Mouse (Mus musculus) spleen, postnatal 10 days (tissue): ENCODE data around the gene Nubp2.

ENCODE experiments used
- DNase-seq, 2 experiments: peaks; one replicate each; pipeline ENCODE4 v3.0.0; 2021 to 2022; ENCODE audit warnings: low spot score in 2 of 2

Nubp2 gene

DNA sequence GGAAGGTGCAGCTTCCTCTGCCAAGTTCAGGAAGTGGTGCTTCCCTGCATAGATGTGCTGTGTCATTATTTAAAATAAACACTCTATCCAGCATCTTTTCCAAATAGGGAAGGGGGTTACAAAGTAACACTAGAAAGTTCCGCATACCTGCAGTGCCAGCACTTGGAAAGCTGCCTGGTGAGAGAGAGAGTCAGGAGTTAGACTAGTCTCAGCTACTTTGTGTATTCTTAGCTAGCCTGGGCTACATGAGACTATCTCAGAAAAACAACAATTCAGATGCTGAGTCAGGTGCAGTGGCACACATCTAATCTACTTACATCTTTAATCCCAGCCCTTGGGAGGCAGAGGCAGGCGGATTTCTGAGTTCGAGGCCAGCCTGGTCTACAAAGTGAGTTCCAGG, 24.4 kb downstream of the Nubp2 start:
- DNase-seq = no peak

- DNase-seq = peak; percentile 71 to 78
These were observed 26.1 kb downstream of the Nubp2 start for GRCm38 (mm10) chr17:24860076-24860475.

GRCm38 (mm10) chr17:24858967-24859366, 27.2 kb downstream of the Nubp2 start:
- DNase-seq = peak; percentile 74 to 86

- peak; percentile 55 to 65 for DNase-seq
These were observed 28.2 kb downstream of the Nubp2 start for GRCm38 (mm10) chr17:24857831-24858470.

GRCm38 (mm10) chr17:24856589-24856988, 29.6 kb downstream of the Nubp2 start:
- no peak for DNase-seq

DNA sequence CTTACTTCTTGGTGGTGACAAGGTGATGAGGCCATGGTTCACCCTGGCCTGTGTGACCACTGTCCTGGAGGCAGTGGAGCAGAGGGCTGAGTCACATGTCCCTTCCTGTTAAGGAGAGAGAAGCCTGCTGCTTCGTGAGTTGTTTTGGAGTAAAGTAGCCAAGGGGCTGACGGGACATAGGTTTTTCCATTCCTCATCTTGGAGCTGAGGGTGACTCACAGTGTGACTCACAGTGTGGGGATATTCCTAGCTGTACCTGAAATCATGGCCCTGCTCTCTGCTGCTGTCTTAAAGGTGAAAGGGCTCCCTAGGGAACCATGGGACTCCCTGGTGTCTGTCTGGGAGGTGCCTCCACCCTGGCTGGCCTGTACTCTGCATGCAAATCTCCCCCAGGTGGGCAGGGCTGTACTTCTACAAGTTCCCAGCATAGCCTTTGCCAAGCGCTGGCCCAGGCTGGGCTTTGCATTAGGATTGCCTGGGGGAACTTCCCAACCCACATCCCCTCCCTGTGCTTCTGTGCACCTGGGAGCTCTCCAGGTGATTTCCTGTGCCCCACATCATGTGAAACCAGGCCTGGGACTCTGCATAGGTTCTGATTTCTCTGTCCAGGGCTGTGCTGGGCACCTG, 30.2 kb downstream of the Nubp2 start:
- no peak for DNase-seq

DNA sequence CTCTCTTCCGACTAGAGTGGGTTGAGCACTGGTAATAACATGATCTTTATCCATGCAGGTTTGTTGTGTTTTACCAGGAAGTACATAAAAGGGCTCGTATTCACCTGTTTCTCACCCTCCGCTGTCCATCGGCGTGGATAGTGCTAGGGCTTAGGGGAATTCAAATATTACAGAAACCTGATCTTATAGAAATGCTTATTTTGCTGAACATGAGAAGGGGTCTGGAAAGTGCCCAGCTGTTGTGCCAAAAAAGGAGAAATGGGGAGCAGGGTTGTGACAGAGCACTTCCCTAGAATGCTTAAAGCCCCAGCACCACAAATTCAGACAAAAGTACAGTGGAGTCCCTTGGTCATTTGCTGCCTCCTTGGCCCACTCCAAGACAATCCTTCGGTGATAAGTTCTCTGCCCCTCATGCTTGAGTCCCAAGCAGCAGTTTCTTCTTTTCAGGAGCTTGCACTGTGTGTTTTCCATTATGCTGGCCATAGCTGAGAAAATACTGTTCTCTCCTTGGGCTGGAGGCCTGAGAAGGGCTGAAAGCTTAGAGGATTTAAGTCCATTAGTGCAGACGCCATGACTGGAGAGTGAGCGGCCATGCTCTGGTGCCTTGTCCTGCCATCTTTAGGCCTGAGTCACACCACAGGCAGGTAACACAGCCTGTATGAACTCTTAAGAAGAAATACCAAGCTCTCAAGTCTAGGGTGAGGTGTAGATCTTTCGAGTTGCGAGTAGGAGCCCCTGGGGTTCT, 34.6 kb downstream of the Nubp2 start:
- peak in 1 of 2 experiments; percentile 22 for DNase-seq

DNA sequence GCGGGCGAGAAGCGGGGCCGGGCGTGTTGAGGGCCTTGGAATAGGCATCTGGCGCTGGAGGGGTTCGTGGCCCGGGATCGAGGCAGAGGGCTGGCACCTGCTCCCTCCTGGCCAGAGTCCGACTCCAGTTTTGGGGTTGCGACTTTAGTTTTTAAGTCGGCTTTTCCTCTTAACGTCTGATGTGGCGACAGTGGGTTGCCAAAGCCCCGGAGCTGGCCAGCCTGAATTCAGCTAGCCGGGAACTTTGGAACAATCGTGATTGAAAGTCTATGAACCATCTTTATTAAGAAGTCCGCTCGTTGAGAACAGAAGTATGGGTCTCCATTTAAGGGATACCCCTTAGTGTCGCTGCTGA, 35.4 kb downstream of the Nubp2 start:
- DNase-seq = no peak

DNA sequence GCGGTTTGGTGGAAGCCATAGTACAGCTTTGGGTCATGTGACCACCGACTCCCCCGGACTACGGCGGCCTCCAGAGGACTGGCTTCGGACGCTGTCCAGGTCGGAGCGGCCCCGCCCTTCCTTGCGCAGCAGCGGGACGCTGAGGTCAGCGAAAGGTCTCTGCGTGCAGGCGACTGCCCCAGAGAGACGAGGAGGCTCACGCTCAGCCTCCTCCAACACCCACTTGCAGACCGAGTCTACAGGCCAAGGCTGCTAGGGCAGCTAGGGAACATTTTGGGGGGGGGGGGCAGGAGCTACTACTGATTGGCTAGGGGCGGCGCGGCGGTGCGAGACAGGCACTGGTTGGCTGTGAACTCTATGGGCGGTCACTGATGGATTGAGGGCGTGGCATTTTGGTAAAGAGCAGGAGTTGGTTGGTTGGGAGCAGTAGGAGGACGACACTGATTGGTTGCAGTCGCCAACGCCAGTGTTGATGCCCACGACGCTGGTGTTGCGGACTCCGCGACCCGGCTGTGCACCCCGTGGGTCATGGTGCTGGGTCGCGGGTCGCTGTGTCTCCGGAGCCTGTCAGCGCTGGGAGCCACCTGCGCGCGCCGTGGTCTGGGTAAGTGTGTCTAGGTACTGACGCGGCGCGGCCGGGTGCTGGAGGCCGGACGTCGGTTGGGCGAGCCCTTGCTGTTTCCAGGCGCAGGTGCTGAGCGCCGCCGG, 35.9 kb downstream of the Nubp2 start, which contains the start of gene Fahd1:
Gene Fahd1 (minus strand): TSS at position 300 of the 708 bp plus-strand sequence.
- DNase-seq = peak; percentile 96 to 97

GRCm38 (mm10) chr17:24849733-24850064, 36.5 kb downstream of the Nubp2 start:
- no peak for DNase-seq

DNA sequence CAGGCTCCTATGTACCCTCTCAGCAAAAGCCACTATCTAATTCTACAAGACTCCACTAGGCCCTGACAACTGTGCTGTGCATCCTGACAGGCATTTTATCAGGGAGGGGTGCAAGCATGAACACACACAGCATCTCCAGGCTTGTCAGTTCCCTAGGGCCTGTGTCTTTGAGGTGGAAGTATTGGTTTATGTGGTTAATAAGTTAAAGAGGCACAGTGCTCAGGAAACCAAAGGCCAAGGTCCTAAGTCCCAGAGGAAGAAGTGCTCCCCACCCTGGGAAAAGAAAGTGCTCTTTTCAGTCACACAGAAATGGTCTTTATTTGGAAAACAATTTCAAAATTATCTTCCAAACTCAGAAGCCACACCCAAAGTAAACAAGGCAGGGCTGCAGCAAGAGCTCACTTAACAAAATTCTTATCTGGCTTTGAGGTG, 37.5 kb downstream of the Nubp2 start:
- peak; percentile 42 to 57 for DNase-seq

DNA sequence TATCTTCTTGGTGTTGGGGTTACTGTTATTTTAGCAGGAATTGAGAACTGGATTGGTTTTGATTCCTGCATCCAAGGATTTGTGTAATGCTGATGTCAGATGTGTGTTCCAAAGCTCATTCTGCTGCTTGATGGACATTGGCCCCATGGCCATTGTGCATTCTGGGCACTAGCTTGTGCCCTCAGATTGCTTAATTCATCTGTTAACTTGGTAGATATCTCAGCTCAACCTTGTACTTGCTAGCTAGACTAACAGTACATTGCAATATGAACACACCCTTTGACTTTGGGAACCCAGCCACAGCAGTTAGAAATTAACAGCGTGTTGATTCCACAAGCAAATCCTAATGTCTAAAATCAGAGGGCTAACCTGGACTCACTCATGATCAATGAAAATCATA, 38.8 kb downstream of the Nubp2 start:
- no peak for DNase-seq

DNA sequence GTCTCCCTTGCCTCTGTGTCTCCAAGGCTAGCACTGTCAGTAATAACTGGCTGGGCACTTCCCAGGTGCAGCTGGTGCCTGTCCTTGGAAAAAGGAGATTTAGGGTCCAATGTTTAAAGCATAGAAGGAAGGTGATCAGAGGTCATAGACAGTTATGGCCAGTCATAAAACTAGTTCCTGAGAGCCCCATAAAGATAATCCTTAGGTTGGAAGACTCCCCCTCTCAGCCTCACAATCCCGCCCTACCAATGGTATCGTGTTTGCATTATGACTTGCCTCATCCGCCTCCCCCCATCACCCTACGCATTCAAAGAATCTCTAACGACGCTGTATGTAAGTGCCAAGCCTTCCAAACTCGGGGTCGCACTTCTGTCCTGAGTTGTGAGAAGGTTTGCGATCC, 41.6 kb downstream of the Nubp2 start:
- DNase-seq = no peak

- peak in 1 of 2 experiments; percentile 53 for DNase-seq
These were observed 43.5 kb downstream of the Nubp2 start for GRCm38 (mm10) chr17:24842631-24843030.

- peak; percentile 31 to 65 for DNase-seq
These were observed 45.0 kb downstream of the Nubp2 start for GRCm38 (mm10) chr17:24841133-24841532.

DNA sequence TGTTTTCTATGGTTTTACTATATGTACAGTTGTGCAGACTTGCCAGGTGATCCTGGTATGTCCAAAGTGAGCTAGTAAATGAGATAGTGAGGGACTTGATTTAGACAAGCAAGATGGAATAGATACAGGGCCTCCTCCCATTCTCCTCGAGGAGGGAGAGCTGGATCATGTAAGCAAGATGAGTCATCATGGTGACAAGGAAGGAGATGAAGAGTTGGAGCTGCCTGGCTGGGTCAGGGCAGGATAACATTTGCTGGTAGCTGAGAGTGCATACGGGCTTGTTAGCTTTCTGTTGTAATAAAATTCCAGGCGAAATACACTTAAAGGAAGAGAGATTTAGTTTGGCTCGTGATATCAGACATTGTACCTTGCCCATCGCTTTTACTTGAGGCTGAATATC, 45.8 kb downstream of the Nubp2 start:
- no peak for DNase-seq

DNA sequence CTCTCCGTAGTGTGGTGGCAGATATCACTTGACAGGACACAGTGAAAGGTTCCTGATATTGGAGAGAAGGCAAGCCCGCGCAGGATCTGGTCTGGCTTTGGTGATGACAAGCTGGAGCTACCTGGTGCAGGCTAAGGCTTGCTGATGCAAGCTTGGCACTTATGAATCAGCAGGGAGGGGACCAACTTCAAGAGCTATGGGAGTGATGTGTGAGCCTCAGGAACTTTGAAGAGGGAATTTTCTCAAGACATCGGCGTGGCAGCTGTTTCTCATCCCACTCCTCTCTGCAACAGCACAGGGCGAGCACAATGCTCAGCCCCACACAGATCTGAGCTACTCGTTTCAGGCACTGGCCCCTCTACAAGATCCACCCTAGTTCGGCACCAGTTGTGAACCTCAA, 46.3 kb downstream of the Nubp2 start, which contains the start of gene Hagh:
Gene Hagh (plus strand): TSS at position 302 of the 400 bp plus-strand sequence.
- no peak for DNase-seq
